Mouse (Mus musculus): ENCODE data around the gene Brdt. TPM values are rescaled to one million over a fixed set of nuclear protein-coding genes. Genes with fewer than 3 reads are reported as not detected.

The Brdt gene
- polyA plus RNA-seq, 1 experiment from 2014 or later = 1.2 TPM

GRCm38 (mm10) chr5:107403011-107403946 is 72.3 kb downstream of the Brdt start:
- under 1% methylated on average over 80 of the region's 80 CpGs for WGBS
- Histone ChIP-seq H3K27ac (no peak overlapping the region), H3K9ac (peak overlapping the region; percentile 46; the same call in 1 of the 2 replicates), H3K36me3 (no peaks in the 10 kb centered on the region), H3K4me2 (replicated peaks) (peak overlapping the region; percentile 99), H3K4me3 (replicated peaks) (peak overlapping the region; percentile 56), H3K9me3 (no peaks in the 10 kb centered on the region), H3K4me1 (replicated peaks) (no peaks in the 10 kb centered on the region; the same call in 1 of the 2 replicates), H3K27me3 (replicated peaks) (peaks cover 13% of the 10 kb centered on the region)
- peak; percentile 80 for ATAC-seq

GRCm38 (mm10) chr5:107403947-107404684 is 73.2 kb downstream of the Brdt start:
- no peak overlapping the region for H3K27ac ChIP-seq
- H3K27me3 ChIP-seq (replicated peaks) = peaks cover 13% of the 10 kb centered on the region
- no peaks in the 10 kb centered on the region; the same call in 1 of the 2 replicates for H3K4me1 ChIP-seq (replicated peaks)
- H3K36me3 ChIP-seq = no peaks in the 10 kb centered on the region
- peak overlapping the region; percentile 46; the same call in 1 of the 2 replicates for H3K9ac ChIP-seq
- peak overlapping the region; percentile 56 for H3K4me3 ChIP-seq (replicated peaks)
- peak overlapping the region; percentile 99 for H3K4me2 ChIP-seq (replicated peaks)
- ATAC-seq = no peak
- H3K9me3 ChIP-seq = no peaks in the 10 kb centered on the region
- 35% methylated on average over 12 of the region's 12 CpGs for WGBS

GRCm38 (mm10) chr5:107405361-107405760 is 74.4 kb downstream of the Brdt start:
- ATAC-seq = no peak
- Histone ChIP-seq H3K4me2 (replicated peaks) (no peak overlapping the region), H3K4me3 (replicated peaks) (no peak overlapping the region), H3K36me3 (no peaks in the 10 kb centered on the region), H3K27ac (no peak overlapping the region), H3K9me3 (no peaks in the 10 kb centered on the region), H3K9ac (no peak overlapping the region), H3K27me3 (replicated peaks) (peaks cover 13% of the 10 kb centered on the region), H3K4me1 (replicated peaks) (no peaks in the 10 kb centered on the region; the same call in 1 of the 2 replicates)
- WGBS = 86% methylated on average over 4 of the region's 4 CpGs

GRCm38 (mm10) chr5:107410305-107410704 is 79.3 kb downstream of the Brdt start:
- H3K4me3 ChIP-seq (replicated peaks) = no peak overlapping the region
- no peaks in the 10 kb centered on the region for H3K36me3 ChIP-seq
- no peaks in the 10 kb centered on the region for H3K4me1 ChIP-seq (replicated peaks)
- WGBS = 76% methylated on average over 1 of the region's 1 CpGs
- no peak overlapping the region for H3K27ac ChIP-seq
- H3K9ac ChIP-seq = no peak overlapping the region
- no peaks in the 10 kb centered on the region for H3K9me3 ChIP-seq
- no peak for ATAC-seq
- no peaks in the 10 kb centered on the region for H3K27me3 ChIP-seq (replicated peaks)
- no peak overlapping the region for H3K4me2 ChIP-seq (replicated peaks)

GRCm38 (mm10) chr5:107411326-107411725 is 80.4 kb downstream of the Brdt start:
- Histone ChIP-seq H3K9me3 (no peaks in the 10 kb centered on the region), H3K4me2 (replicated peaks) (no peak overlapping the region), H3K27me3 (replicated peaks) (no peaks in the 10 kb centered on the region), H3K4me1 (replicated peaks) (no peaks in the 10 kb centered on the region), H3K4me3 (replicated peaks) (no peak overlapping the region), H3K9ac (no peak overlapping the region), H3K36me3 (no peaks in the 10 kb centered on the region), H3K27ac (no peak overlapping the region)
- 56% methylated on average over 4 of the region's 4 CpGs for WGBS
- no peak for ATAC-seq

- no peaks in the 10 kb centered on the region for H3K9me3 ChIP-seq
- 79% methylated on average over 2 of the region's 2 CpGs for WGBS
- H3K27ac ChIP-seq = no peak overlapping the region
- no peak overlapping the region for H3K9ac ChIP-seq
- H3K27me3 ChIP-seq (replicated peaks) = no peaks in the 10 kb centered on the region
- no peaks in the 10 kb centered on the region for H3K36me3 ChIP-seq
- ATAC-seq = no peak
- H3K4me1 ChIP-seq (replicated peaks) = no peaks in the 10 kb centered on the region
- H3K4me3 ChIP-seq (replicated peaks) = no peak overlapping the region
- H3K4me2 ChIP-seq (replicated peaks) = no peak overlapping the region
Measured at GRCm38 (mm10) chr5:107412285-107412684, 81.3 kb downstream of the Brdt start.

GRCm38 (mm10) chr5:107415098-107415497 is 84.1 kb downstream of the Brdt start:
- Histone ChIP-seq H3K4me2 (replicated peaks) (no peak overlapping the region), H3K27me3 (replicated peaks) (no peaks in the 10 kb centered on the region), H3K36me3 (no peaks in the 10 kb centered on the region), H3K4me1 (replicated peaks) (no peaks in the 10 kb centered on the region), H3K9me3 (no peaks in the 10 kb centered on the region), H3K27ac (no peak overlapping the region), H3K4me3 (replicated peaks) (no peak overlapping the region), H3K9ac (no peak overlapping the region)
- ATAC-seq = no peak
- WGBS = 73% methylated on average over 2 of the region's 2 CpGs

GRCm38 (mm10) chr5:107421676-107422075 is 90.7 kb downstream of the Brdt start:
- Histone ChIP-seq H3K4me3 (replicated peaks) (no peak overlapping the region), H3K27ac (no peak overlapping the region), H3K4me2 (replicated peaks) (no peak overlapping the region), H3K36me3 (no peaks in the 10 kb centered on the region), H3K4me1 (replicated peaks) (no peaks in the 10 kb centered on the region), H3K9me3 (no peaks in the 10 kb centered on the region), H3K9ac (no peak overlapping the region), H3K27me3 (replicated peaks) (no peaks in the 10 kb centered on the region)
- no peak for ATAC-seq
- WGBS = 14% methylated on average over 1 of the region's 1 CpGs

GRCm38 (mm10) chr5:107431249-107431648 is 100.3 kb downstream of the Brdt start, which contains the start of gene Lpcat2b:
Gene Lpcat2b (plus strand): TSS chr5:107431549.
- no peak within 1 kb of the TSS for H3K9ac ChIP-seq
- H3K4me2 ChIP-seq (replicated peaks) = no peak within 1 kb of the TSS
- ATAC-seq = no peak
- no peaks in the 10 kb centered on the region for H3K4me1 ChIP-seq (replicated peaks)
- 79% methylated on average over 3 of the region's 3 CpGs for WGBS
- H3K9me3 ChIP-seq = no peaks in the 10 kb centered on the region
- no peak within 1 kb of the TSS for H3K27ac ChIP-seq
- no peaks in the 10 kb centered on the region for H3K27me3 ChIP-seq (replicated peaks)
- H3K36me3 ChIP-seq = no peaks in the 10 kb centered on the region
- no peak within 1 kb of the TSS for H3K4me3 ChIP-seq (replicated peaks)

- H3K9ac ChIP-seq = no peak overlapping the region
- WGBS = 78% methylated on average over 5 of the region's 5 CpGs
- H3K36me3 ChIP-seq = no peaks in the 10 kb centered on the region
- 0 out of 2 replicates have a peak, but pooled peaks cover 4% of the 10 kb centered on the region for H3K4me1 ChIP-seq (replicated peaks)
- no peak overlapping the region for H3K27ac ChIP-seq
- H3K9me3 ChIP-seq = no peaks in the 10 kb centered on the region
- no peak overlapping the region for H3K4me3 ChIP-seq (replicated peaks)
- no peak overlapping the region for H3K4me2 ChIP-seq (replicated peaks)
- no peak for ATAC-seq
- H3K27me3 ChIP-seq (replicated peaks) = no peaks in the 10 kb centered on the region
Measured at GRCm38 (mm10) chr5:107434001-107434400, 103.0 kb downstream of the Brdt start.

GRCm38 (mm10) chr5:107436185-107436584 is 105.2 kb downstream of the Brdt start:
- WGBS = 82% methylated on average over 6 of the region's 6 CpGs
- no peaks in the 10 kb centered on the region for H3K9me3 ChIP-seq
- ATAC-seq = no peak

More at GRCm38 (mm10) chr5:107436185-107436584, 105.2 kb downstream of the Brdt start:
- Histone ChIP-seq H3K36me3 (no peaks in the 10 kb centered on the region), H3K4me3 (replicated peaks) (no peak overlapping the region), H3K27me3 (replicated peaks) (no peaks in the 10 kb centered on the region), H3K4me1 (replicated peaks) (0 out of 2 replicates have a peak, but pooled peaks cover 4% of the 10 kb centered on the region), H3K4me2 (replicated peaks) (no peak overlapping the region), H3K9ac (no peak overlapping the region), H3K27ac (no peak overlapping the region)

Data from intestine, embryonic 15.5 days (tissue).